Mouse (Mus musculus): ENCODE data around the gene Rcbtb2. TPM values are rescaled to one million over a fixed set of nuclear protein-coding genes. Genes with fewer than 3 reads are reported as not detected.
A peak's percentile ranks its signal among the peaks of the same experiment; 100 is the strongest.

Gene Rcbtb2
- polyA plus RNA-seq, 1 experiment: 11.8 TPM

DNA sequence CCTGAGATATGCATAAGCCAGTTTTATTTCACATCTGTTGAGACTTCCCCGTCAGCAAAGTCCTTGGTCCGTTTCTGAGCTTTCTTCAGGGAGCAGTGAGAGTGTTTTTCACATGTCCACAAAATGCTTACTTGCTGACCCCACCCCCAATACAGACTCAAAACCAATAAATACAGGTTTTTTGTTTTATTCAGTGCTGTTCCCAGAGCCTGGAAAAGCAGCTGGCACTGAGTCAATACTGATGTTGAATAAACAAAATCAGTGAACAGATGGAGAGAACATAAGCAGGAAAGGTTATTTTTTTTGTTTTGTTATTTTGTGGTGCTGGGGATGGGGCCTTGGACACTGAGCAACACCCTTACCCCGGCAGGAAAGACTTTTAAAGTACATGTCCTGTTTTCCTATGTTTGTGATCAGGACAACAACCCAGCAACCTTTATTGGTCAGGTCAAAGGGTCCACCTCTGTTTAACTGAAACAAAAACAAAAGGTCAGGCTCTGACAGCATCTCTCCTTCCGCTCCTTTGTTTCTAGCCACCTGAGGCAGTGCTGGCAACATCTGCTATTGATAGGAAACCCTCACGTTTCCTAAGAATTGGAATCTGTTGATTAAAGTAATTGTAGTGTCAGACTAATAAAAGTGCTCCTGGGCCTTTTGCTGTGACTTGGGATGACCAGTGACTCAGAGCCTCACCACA lies 108.6 kb downstream of the Rcbtb2 start:
- Histone ChIP-seq H3K4me2 (ENCODE audit: low read depth) (no peak overlapping the region), H3K36me3 (ENCODE audit: control insufficient read depth, insufficient read depth) (no peaks in the 10 kb centered on the region), H3K27me3 (ENCODE audit: control insufficient read depth, insufficient read depth, insufficient read length) (no peaks in the 10 kb centered on the region), H3K79me2 (ENCODE audit: control insufficient read depth, insufficient read depth) (no peaks in the 10 kb centered on the region), H3ac (ENCODE audit: control insufficient read depth, insufficient read length) (no peak overlapping the region), H3K4me3 (no peak overlapping the region)
- TF ChIP-seq TCF3 (IDR thresholded peaks at IDR 0.05; ENCODE audit: insufficient read length, low read depth) (no peak), POLR2AphosphoS2 (IDR thresholded peaks at IDR 0.05; ENCODE audit: insufficient read length, low read depth) (no peak), MAX (IDR thresholded peaks at IDR 0.05; ENCODE audit: low read depth) (no peak), TCF12 (IDR thresholded peaks at IDR 0.05; ENCODE audit: insufficient read depth, poor library complexity, severe bottlenecking) (no peak), MYOG (IDR thresholded peaks at IDR 0.05; ENCODE audit: control insufficient read depth in 1 of 3, insufficient read depth in 1 of 3, insufficient read length in 2 of 3, low read depth in 2 of 3) (no peak), SRF (IDR thresholded peaks at IDR 0.05; ENCODE audit: control insufficient read depth, insufficient read length, low read depth) (no peak), CEBPB (IDR thresholded peaks at IDR 0.05; ENCODE audit: insufficient read depth, poor library complexity, severe bottlenecking) (no peak), MYOD1 (IDR thresholded peaks at IDR 0.05; ENCODE audit: control insufficient read depth in 1 of 3, insufficient read length in 2 of 3, low read depth in 2 of 3) (no peak), POLR2A (IDR thresholded peaks at IDR 0.05; ENCODE audit: insufficient read length, low read depth) (no peak), E2F4 (IDR thresholded peaks at IDR 0.05; ENCODE audit: insufficient read depth) (no peak), REST (IDR thresholded peaks at IDR 0.05; ENCODE audit: insufficient read depth, insufficient read length) (no peak), USF1 (IDR thresholded peaks at IDR 0.05; ENCODE audit: low read depth) (no peak)

DNA sequence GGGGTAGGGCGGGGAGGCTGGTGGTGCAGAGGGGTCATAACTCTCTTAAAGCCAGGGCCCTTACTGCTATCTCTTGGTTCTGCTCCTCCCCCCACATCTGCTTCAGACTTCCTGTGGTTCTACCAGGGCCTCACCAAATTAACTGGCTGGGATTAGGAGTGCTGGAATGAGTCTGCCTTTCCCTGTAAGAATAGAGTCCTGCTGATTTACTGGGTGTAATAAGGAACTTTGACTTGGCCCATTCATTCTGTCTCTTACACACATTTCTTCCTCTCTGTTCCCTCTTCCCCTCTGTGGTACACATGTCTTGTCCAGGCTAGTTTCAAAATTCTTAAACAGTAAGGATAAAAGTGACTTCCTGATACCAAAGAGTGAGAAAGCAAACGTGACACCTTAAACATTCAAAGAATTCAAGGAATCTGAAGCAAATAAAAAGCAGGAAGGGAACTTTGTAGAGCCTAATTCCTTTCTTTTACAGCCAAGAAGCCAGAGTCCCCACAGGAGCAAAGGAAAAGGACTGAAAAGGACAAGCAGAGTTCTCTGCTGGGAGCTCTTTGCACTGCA lies 111.7 kb downstream of the Rcbtb2 start:
- peak overlapping the region; percentile 38 for H3K4me2 ChIP-seq (ENCODE audit: low read depth)
- no peaks in the 10 kb centered on the region for H3K36me3 ChIP-seq (ENCODE audit: control insufficient read depth, insufficient read depth)
- TF ChIP-seq POLR2AphosphoS2 (IDR thresholded peaks at IDR 0.05; ENCODE audit: insufficient read length, low read depth) (no peak), USF1 (IDR thresholded peaks at IDR 0.05; ENCODE audit: low read depth) (no peak), E2F4 (IDR thresholded peaks at IDR 0.05; ENCODE audit: insufficient read depth) (no peak)
- no peak overlapping the region for H3ac ChIP-seq (ENCODE audit: control insufficient read depth, insufficient read length)
- H3K27me3 ChIP-seq (ENCODE audit: control insufficient read depth, insufficient read depth, insufficient read length): no peaks in the 10 kb centered on the region
- H3K79me2 ChIP-seq (ENCODE audit: control insufficient read depth, insufficient read depth): peaks cover 13% of the 10 kb centered on the region
- no peak overlapping the region for H3K4me3 ChIP-seq

DNA sequence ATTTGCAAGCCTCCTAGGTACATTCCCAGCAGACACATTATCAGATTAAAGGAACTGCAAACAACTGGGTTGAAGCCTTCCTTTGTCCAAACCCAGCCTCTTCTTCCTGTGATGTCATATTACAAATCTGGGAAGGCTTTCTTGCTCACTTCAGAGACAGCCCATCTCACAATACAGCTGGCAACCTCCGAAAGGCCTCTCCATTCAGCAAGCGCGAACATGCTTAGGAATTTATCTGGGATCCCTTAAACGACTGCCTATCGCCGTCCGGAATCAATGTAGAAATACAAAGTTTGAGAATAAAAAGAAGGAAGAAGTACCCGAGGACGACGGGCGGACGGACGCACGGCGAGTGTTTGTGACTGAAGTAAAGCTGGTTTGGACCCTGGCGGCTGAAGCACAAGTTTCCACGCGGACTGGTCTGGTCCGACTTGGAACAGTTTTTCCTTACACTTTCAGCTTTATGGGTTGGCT lies 115.0 kb downstream of the Rcbtb2 start, which contains the start of gene Lpar6:
Gene Lpar6, plus strand, starts transcription at position 48 of the 474 bp plus-strand sequence.
- Histone ChIP-seq H3K27me3 (ENCODE audit: control insufficient read depth, insufficient read depth, insufficient read length) (no peaks in the 10 kb centered on the region), H3K4me2 (ENCODE audit: low read depth) (peak within 1 kb of the TSS; percentile 73)
- peak; percentile 68 for TF ChIP-seq POLR2AphosphoS2 (IDR thresholded peaks at IDR 0.05; ENCODE audit: insufficient read length, low read depth)
- no peak for TF ChIP-seq TCF12 (IDR thresholded peaks at IDR 0.05; ENCODE audit: insufficient read depth, poor library complexity, severe bottlenecking)
- TF ChIP-seq POLR2A (IDR thresholded peaks at IDR 0.05; ENCODE audit: insufficient read length, low read depth): peak; percentile 71

GRCm38 (mm10) chr14:73238498-73239250 lies 115.8 kb downstream of the Rcbtb2 start:
- no peaks in the 10 kb centered on the region for H3K27me3 ChIP-seq (ENCODE audit: control insufficient read depth, insufficient read depth, insufficient read length)
- peak overlapping the region; percentile 73 for H3K4me2 ChIP-seq (ENCODE audit: low read depth)
- H3K36me3 ChIP-seq (ENCODE audit: control insufficient read depth, insufficient read depth): no peaks in the 10 kb centered on the region
- no peak overlapping the region for H3ac ChIP-seq (ENCODE audit: control insufficient read depth, insufficient read length)
- peaks cover 26% of the 10 kb centered on the region for H3K79me2 ChIP-seq (ENCODE audit: control insufficient read depth, insufficient read depth)
- no peak for TF ChIP-seq TCF12 (IDR thresholded peaks at IDR 0.05; ENCODE audit: insufficient read depth, poor library complexity, severe bottlenecking)
- TF ChIP-seq POLR2A (IDR thresholded peaks at IDR 0.05; ENCODE audit: insufficient read length, low read depth): peak; percentile 42
- H3K4me3 ChIP-seq: peak overlapping the region; percentile 72

More for the DNA sequence above, 115.0 kb downstream of the Rcbtb2 start, which contains the start of gene Lpar6:
- Histone ChIP-seq H3K36me3 (ENCODE audit: control insufficient read depth, insufficient read depth) (no peaks in the 10 kb centered on the region), H3K4me3 (peak within 1 kb of the TSS; percentile 72), H3ac (ENCODE audit: control insufficient read depth, insufficient read length) (no peak within 1 kb of the TSS), H3K79me2 (ENCODE audit: control insufficient read depth, insufficient read depth) (peaks cover 26% of the 10 kb centered on the region)

DNA sequence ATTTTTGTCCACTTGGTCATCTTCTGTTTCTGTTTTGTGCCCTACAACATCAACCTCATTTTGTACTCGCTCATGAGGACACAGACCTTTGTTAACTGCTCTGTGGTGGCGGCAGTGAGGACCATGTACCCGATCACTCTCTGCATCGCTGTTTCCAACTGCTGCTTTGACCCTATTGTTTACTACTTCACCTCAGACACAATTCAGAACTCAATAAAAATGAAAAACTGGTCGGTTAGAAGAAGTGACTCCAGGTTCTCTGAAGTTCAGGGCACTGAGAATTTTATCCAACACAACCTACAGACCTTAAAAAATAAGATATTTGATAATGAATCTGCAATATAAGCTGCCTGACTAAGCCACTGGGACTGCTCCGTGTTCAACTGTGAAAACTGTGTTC lies 116.5 kb downstream of the Rcbtb2 start:
- peak overlapping the region; percentile 73 for H3K4me2 ChIP-seq (ENCODE audit: low read depth)
- H3ac ChIP-seq (ENCODE audit: control insufficient read depth, insufficient read length): no peak overlapping the region
- peaks cover 26% of the 10 kb centered on the region for H3K79me2 ChIP-seq (ENCODE audit: control insufficient read depth, insufficient read depth)
- H3K36me3 ChIP-seq (ENCODE audit: control insufficient read depth, insufficient read depth): no peaks in the 10 kb centered on the region
- TF ChIP-seq TCF12 (IDR thresholded peaks at IDR 0.05; ENCODE audit: insufficient read depth, poor library complexity, severe bottlenecking) (no peak), USF1 (IDR thresholded peaks at IDR 0.05; ENCODE audit: low read depth) (no peak), CEBPB (IDR thresholded peaks at IDR 0.05; ENCODE audit: insufficient read depth, poor library complexity, severe bottlenecking) (no peak), SRF (IDR thresholded peaks at IDR 0.05; ENCODE audit: control insufficient read depth, insufficient read length, low read depth) (no peak), MYOG (IDR thresholded peaks at IDR 0.05; ENCODE audit: control insufficient read depth in 1 of 3, insufficient read depth in 1 of 3, insufficient read length in 2 of 3, low read depth in 2 of 3) (no peak), TCF3 (IDR thresholded peaks at IDR 0.05; ENCODE audit: insufficient read length, low read depth) (no peak), POLR2A (IDR thresholded peaks at IDR 0.05; ENCODE audit: insufficient read length, low read depth) (no peak), REST (IDR thresholded peaks at IDR 0.05; ENCODE audit: insufficient read depth, insufficient read length) (no peak), POLR2AphosphoS2 (IDR thresholded peaks at IDR 0.05; ENCODE audit: insufficient read length, low read depth) (no peak), MAX (IDR thresholded peaks at IDR 0.05; ENCODE audit: low read depth) (no peak), E2F4 (IDR thresholded peaks at IDR 0.05; ENCODE audit: insufficient read depth) (no peak), MYOD1 (IDR thresholded peaks at IDR 0.05; ENCODE audit: control insufficient read depth in 1 of 3, insufficient read length in 2 of 3, low read depth in 2 of 3) (no peak)
- H3K4me3 ChIP-seq: peak overlapping the region; percentile 72
- no peaks in the 10 kb centered on the region for H3K27me3 ChIP-seq (ENCODE audit: control insufficient read depth, insufficient read depth, insufficient read length)

All from myocyte (in vitro differentiated cells).